Mouse (Mus musculus) monocyte, adult 5-6 weeks (primary cell): ENCODE measurements around the gene Raet1e. TPM values are rescaled to one million over a fixed set of nuclear protein-coding genes. Genes with fewer than 3 reads are reported as not detected.
"Not testable (repeated sequence)": the region's sequence is repeated elsewhere in the genome, so short reads cannot be mapped to it uniquely, and the experiment has no call there.

Experiments
- ATAC-seq: fragments of 153-309, 156-312 bp; replicated peaks from 2 replicates; pipeline ENCODE4 v1.8.0; 2017; ENCODE audit warnings: mild to moderate bottlenecking; ENCODE audit not compliant: low TSS enrichment, insufficient number of reproducible peaks, severe bottlenecking, poor library complexity, low FRiP score
- total RNA-seq: library from RNA; stranded (forward); fragments of 200-1000, 200-491, 200-594 nt; gene quantifications from 3 replicates; pipeline ENCODE4 v1.2.3, GENCODE M21; 2017

Gene Raet1e
- total RNA-seq, 1 experiment from 2014 or later, result not detected

DNA sequence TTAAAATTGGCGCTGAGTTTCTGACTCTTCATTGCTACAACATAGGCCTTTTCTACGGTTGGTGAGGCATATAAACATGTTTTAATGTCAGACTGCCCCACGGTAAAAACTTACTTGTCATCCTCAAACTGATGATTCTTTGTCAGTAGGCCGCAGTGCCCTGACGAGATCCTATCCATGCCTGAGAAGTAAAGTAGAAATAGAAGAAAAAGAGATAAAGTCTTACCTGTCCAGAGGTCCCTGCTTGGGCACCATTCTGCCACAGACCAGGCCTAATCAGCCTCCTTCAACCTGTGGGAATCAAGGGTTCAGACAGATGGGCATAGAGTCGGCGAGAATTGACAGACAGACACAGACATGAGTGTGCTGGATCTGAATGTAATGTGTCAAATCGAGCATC is 106.7 kb downstream of the Raet1e start:
- ATAC-seq, result no peak

DNA sequence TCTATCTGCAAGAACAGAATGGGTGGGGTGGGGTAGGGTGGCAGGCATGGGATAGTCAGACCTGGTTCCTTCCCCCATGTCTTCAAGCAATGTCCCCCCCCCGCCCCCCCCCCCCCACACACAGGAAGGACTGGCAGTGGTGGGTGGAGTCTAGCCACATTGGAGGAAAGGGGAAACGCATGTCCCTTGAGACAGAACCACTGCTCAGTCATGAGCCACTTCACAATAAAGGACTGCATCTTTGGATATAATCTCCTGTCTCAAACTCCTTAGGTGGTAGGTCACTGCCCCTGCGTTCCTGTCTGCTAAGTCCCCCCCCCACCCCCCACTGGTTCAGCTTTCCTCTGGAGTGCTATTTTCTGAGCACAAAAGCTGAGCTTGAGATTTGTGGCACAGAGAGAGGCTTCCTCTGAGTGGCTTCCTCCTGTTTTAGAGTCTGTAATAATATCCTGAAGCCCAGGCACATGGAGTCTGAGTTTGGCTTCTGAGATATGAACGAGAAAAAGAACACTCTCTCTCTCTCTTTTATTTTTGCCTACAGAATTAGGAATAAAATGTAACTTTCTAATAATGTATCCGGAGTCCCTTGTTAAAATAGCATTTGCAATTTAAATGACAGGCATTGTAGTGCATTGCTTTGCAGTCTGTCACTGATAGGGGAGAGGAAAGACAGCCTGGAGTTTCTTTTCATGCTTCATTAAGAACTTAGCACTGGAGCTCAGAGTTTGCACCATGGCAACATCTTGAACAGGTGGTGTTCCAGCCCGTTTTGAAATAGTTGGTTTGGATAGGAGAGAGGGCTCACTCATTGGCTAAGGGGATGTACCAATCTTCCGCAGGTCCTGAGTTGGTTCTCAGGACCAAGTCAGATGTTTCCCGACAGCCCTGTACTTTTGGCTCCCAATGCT is 112.8 kb downstream of the Raet1e start:
- not testable (repeated sequence) for ATAC-seq

DNA sequence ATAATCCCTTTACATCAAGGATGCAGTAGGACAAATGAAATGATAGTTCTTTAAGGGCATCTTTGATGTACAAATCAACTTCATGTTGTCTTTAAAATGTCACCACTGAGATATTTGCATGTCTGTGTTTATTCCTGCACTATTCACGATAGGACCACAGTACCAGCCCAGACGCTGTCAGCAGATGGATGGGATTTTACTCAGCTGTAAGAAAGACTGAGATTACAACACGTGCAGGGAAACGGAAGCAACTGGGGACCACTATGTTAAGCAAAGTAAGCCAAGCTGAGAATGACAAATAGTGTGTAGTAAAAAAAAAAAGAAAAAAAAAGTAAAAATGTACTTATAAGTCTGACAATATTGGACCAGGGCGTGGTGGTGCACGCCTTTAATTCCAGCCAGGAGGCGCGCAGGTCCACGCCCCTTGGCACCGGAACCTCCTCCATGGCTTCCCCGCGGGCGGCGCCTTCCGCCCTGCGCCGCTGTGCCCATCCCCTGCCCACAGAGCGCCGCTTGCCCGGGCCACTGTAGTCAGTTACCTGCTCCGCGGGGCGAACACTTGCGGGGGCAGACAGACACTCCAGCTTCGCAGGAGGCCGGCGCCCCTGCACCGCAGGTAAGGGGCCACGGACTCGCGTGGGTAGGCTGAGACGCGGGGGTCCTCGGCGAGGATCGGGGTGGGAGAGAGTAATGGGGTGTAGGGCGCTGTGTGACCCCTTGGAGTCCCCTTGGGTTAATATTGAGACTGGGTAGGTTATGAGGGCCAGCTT is 114.7 kb downstream of the Raet1e start:
- 0 out of 2 replicates have a peak, but pooled peaks have one; percentile 34 for ATAC-seq

DNA sequence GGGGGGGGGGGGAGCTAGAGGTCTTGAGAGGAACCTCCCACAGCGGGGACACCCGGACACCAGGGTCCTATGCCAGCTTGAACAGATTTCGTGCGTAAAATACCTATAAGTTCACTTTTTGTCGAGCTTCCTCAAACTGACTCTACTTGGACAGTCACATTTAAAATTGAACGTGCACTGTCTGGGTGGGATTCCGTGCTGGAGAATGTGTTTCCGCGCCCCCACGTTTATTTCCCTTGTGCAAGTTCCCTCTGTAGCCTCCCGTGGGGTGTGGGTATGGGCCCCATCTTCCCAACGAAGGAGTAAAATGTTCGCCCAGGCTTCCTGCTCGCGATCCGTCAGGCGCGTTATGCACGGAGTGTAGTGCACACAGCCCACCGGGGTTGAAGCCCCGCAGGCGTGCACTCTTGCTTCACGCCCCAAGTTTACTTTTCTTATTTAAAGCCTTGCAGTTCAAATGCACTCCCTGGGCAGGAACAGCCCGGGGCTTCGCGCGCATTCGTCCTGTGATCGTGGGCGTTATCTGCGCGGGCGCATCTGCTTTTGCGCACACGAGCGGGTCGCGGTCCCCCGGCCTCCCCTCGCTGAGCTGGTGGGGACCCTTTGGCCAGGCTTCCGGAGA is 115.4 kb downstream of the Raet1e start:
- no peak for ATAC-seq

DNA sequence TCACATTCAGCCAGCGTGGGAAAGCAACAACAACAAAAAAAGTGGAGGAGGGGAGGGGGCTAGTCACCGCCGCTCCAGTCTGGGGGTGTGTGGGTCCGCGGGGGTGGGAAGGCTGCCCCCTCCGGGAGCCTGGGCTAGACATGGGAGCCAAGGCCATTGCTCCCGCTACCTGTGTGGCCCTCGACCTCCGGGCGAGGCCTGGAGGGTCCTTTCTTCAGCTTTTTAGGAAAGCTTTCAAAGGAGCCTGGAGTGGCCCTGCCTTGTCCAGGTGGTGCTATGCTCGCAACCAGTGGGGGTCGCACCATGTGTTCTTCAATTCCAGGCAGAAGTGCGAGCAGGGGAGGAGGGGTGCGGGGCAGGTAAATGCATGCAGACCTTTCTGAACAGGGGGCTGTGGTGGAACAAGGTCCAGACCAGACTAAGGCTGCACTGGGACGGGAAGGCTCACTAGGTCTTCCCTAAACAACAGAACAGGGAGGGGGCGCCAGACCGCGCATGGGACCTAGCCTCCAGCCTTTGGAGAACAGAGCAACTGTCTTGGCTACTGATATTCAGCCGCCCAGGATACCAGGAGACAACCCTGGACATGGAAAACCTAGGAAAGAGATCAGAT is 116.2 kb downstream of the Raet1e start:
- no peak; the same call in 1 of the 2 replicates for ATAC-seq

DNA sequence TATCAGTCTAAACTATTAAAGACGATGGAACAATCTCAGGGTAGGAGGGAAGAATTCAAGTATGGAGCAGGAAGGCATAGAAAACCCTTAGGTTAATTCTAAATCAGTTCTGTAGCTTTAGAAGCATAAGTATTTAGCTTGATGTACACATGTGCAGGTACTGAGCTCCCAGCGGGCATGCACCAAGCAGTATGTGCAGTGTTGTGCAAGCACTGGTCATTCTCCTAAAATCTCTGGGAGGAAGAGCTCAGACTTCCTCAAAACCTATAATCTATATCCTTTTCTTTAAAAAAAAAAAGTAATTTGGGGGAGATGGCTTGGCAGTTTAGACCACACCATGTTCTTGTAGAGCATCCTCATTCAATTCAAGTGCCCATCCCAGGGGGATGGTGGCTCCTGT is 120.1 kb downstream of the Raet1e start:
- ATAC-seq, result not testable (repeated sequence)

DNA sequence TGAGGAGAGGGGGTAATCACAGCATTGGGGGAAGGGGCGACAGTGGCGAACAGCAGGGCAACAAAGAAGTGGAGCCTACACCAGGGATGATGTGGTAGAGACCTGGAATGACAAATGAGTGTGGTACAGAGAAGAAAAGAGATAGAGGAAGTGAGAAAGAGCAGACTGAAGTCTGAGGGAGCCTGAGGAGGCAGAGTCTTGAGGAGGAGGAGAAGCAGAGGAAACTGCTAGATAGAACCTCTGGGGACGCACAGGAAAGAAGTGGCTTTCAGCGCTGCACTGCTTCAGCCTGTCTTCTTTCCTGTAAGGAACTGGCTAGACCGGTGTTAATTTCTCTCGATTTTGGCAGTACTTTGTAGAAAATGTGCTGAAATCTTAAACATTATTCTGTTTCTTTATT is 124.4 kb downstream of the Raet1e start:
- no peak for ATAC-seq

DNA sequence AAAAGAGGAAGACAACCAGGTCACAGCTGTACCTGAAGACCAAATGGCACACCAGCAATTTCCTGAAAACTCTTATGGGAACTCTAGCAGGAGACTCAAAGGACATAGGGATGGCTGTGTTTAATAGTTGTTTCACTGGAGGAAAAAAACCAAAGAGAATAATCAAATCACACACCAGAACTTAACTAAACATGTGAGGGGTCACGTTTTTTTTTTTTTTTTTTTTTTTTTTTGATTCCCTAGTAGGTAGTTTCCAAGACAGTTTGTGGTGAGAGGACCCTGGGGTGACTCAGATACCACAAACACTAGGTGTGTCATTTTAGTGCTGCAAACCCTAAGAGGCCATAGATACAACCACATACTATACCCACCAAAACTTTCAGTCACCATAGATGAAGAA is 137.3 kb downstream of the Raet1e start:
- ATAC-seq, result no peak

DNA sequence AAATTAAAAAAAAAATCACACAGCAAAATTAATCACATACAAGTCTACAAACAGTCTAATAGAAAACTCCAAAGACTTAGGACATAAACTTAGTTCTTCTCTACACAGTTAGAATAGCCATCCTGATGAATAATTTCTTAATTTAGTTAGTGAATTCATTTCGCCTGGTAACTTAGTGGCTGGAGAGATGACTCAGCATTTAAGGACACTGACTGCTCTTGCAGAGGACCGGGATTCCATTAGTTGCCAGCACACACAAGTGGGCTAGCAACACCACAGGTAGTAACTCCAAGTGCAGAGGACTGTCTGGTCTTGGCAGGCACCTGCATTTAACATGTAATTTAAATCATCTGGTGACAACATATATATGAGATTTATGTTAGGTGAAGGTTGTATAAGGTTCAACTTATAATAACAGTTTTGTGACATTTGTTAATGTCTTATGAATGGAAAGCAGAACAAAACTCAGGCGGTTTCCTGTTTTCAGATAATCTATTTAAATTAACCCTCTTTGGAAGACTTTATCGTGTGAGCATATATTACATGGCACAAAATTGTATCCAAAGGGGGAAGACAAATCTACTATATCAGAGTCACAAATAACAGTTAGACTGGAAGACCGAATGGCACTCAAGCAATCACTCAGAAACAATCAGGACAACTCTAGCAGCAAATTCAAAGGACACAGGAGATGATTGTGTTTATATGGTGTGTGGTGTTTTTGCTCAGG is 138.8 kb downstream of the Raet1e start:
- ATAC-seq, result no peak

DNA sequence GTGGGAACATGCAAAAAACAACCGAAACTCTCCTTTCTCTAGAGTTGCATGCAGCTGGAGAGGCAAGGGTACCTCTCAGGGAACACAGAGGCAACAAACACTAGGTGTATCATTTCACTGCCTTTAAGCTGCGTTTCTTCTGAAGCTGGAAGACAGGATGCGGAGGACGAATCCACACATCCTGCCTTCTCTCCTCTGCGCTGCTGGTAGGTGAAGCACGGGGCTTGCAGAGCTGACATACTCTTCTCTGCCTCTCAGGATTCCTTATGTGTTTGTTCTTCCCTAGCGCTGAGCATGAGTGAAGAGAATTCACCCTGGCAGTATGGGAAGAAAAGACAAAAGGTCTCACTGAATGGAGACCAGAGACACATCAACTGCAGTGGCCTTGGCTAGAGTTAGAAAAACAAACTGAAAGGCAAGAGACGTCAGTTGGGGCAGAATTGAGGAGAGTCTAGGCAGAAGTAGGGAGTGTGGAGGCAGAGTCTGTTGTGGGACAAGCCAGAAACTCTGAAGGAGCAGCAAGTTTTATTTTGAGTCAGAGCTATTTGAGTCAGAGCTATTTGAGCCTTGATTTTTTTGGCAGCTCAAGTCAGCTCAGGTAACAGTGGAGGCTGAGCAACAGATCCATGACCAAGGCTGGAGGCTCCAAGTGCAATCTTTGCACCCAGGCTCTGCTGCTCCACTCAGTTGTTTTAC is 139.5 kb downstream of the Raet1e start:
- ATAC-seq, result no peak

DNA sequence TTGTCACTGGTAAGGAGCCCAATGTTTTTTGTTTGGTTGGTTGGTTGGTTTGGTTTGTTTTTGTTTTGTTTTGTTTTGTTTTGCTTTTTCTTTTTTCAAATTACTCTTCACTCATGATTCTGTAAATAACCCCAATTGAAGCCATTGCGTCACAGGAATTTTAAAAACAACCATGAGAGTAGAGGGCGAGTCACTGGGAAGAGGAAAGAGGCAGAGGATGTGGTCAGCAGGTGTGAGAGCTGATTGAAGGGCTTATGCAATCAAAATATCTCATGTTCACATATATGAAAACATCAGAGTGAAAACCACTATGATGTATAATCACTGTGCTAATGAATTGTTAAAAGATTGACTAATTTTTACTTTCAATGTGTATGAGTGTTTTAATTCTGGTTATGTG is 141.0 kb downstream of the Raet1e start:
- ATAC-seq, result no peak; the same call in 1 of the 2 replicates

DNA sequence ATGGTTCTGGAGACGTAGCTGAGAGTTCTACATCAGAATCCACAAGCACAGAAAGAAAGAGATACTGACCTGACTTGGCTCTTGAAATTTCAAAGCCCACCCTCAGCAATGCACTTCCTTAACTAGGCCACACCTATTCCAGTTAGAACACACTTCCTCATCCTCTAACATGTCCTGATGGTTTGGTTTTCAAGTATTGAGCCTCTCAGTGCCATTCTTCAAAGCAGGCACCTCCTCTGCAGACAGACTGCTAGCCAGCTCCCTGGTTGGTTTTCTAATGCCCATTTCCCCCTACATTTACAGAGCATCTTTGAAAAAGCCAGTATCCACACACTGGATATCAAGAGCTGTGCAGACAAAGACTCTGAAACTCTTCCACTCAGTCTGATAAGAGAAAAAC is 143.3 kb downstream of the Raet1e start:
- ATAC-seq, result peak; percentile 34; the same call in 1 of the 2 replicates

DNA sequence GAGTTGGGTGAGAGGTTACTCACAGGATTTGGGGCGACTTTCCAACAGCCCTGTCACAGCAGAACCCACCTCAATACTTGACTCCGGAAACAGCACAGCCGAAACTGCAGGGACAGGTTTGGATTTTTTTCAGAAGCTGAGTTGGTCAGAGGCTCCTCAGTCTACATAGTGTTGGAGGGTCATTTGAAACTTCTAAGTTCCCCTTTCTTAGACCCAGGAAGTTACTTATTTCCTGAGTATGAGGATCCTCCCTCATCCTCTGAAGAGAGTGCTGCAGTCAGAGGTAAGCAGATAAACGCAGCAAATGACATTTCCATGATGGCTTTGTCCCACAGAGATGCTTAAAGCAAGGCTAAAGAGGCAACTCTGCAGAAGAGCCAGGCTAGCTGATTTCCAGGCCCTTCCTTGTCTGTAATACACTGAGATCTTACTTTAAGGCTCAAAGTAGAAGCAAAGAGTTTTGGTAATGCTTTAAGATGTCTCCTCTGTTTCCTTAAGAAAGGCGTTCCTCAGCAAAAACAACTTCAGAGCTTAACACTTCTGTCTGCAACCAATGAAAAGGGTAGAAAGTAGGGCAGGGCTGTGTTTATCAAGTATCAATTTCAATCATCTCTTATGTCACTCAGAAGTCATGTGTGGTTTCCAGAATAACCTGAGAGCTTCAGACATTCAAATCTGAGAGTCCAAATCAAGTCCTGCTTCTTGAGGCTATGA is 144.1 kb downstream of the Raet1e start:
- peak; percentile 66 for ATAC-seq

DNA sequence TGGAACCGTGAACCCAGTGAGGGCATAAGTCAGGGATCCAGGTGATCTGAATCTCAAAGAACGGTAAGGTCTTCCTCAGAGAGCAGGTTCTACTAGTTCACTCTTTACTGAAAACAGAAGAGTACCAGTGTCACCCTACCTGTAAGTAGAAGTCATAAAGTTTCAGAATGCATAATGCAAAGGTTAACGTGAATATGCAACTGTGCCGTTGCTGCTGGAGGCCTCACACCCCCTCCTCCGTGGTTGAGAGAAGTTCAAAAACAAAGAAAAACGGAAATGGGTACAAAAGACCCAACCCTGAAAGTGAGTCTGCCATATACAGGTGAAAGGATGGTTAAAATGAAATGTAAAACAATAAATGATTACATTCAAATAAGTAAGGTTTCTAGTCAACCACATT is 145.4 kb downstream of the Raet1e start:
- no peak for ATAC-seq

DNA sequence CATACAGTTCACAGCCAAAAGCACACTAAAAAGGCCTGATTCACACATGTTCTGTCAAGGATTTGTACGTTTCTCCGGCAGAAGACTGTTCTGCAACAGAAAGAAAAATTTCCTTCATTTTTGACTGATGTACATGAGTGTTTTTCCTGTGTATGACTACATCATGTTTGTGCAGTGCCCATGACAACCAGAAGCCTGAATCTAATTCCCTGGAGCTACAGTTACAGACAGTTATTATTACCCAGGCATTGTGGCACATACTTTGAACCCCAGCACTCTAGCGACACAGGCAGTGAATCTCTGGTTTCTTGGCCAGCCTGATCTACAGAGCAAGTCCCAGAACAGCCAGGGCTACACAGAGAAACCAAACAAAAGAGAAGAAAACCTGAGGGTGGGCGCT is 147.4 kb downstream of the Raet1e start:
- ATAC-seq, result no peak

DNA sequence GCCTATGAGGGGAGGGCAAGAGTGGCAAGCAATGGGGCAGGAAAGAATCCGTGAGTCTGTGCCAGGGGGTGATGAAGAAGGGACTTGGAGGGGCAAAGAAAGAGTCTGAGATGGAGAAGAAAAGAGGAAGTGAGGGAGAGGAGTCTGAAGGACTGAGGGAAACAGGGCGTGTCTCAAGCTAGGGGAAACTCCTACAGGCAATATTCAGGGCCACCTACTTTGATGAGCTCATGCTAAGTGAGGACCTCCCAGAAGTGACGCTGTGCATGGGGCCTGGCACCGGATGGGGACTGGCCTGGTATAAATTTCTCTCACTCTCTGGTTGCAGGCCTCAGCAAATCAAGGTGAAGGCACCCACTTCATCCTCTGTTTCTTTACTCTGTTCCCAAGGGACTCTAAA is 148.1 kb downstream of the Raet1e start:
- ATAC-seq, result peak; percentile 81

DNA sequence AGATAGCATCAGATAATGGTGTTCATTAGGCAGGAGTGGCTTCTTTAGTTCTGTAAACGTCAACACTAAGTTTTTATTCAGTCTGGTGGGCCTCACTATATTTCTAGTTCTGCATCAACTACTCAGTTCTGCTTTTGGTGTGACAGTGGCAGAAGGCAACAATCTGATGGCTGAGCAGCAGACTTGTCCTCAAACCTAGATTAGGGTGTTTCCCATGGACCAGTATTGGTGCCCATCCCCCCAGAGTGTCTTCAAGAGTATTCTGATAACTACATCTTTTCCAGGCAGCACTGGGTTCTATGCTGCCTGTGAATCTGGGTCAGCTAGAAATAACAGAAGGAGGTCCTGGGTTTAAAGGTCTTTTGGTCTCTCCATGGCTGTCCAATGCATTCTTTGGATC is 149.9 kb downstream of the Raet1e start:
- peak; percentile 33; the same call in 1 of the 2 replicates for ATAC-seq
